Comparison of ENCODE assay signal across 8 mouse cellular contexts in the genomic region with DNA sequence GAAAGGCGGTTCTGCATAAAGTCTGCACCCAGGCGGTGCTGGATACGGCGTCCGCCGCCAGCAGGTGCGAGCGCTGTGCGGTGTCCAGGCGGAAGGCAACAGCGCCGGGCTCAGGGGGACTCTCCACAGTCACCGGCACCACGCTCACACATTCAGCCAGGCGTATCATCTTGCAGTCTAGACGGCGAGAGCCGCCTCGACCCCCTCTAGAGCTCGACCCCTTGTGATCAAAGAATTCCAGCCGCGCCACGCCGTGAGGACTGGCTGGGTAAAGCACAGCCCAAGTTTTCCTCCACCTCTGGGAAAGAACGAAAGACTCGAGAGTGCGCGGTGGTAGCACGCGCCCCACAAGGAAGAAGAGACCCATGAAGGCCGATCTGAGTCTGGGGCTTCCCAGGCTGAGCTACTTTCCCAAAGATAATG. TPM values are rescaled to one million over a fixed set of nuclear protein-coding genes. Genes with fewer than 3 reads are reported as not detected.
A peak's percentile ranks its signal among the peaks of the same experiment; 100 is the strongest.
DNase-seq lines count a peak whose midpoint lies in the region; ATAC-seq and TF ChIP-seq lines count a peak whose summit lies in the region.

No protein-coding gene starts in this region.

- ATAC-seq in forebrain, embryonic 13.5 days = peak; percentile 54
- ATAC-seq in intestine, postnatal 0 days = peak; percentile 52

- H3K4me2 ChIP-seq in forebrain, embryonic 13.5 days = peak overlapping the region; percentile 70
- H3K4me2 ChIP-seq in intestine, postnatal 0 days (replicated peaks; ENCODE audit: low read depth) = peak overlapping the region; percentile 90

- peak; percentile 56 to 86 for DNase-seq in adrenal gland, adult (ENCODE audit: inconsistent age in 2 of 2, low spot score in 1 of 2)
- no peak for DNase-seq in adrenal gland, postnatal 4 days (ENCODE audit: low spot score in 2 of 2)
- DNase-seq in T-cell, adult 2 months (ENCODE audit: low spot score) = peak; percentile 41
- DNase-seq in lung, postnatal 10 days = peak; percentile 56
- peak; percentile 49 for DNase-seq in ovary, postnatal 36 days (ENCODE audit: low spot score)
- no peak for DNase-seq in left cerebral cortex, postnatal 36 days (ENCODE audit: low spot score in 2 of 2)

- peaks cover 33% of the 10 kb centered on the region for H3K4me1 ChIP-seq in forebrain, embryonic 13.5 days
- no peaks in the 10 kb centered on the region for H3K4me1 ChIP-seq in intestine, postnatal 0 days (replicated peaks; ENCODE audit: control insufficient read depth, insufficient read depth, low read length)

- intact Hi-C loops in left cerebral cortex, postnatal 36 days (cut with DNase I) = no loop called here

- H3K4me3 ChIP-seq in forebrain, embryonic 13.5 days = peak overlapping the region; percentile 55
- H3K4me3 ChIP-seq in intestine, postnatal 0 days (ENCODE audit: low read depth, low read length) = peak overlapping the region; percentile 76

- no peak overlapping the region for H3K27ac ChIP-seq in forebrain, embryonic 13.5 days
- 0 out of 2 replicates have a peak overlapping the region, but pooled peaks have one; percentile 5 for H3K27ac ChIP-seq in intestine, postnatal 0 days (ENCODE audit: low read depth, low read length)

- peak; percentile 43 for TF ChIP-seq CTCF in intestine, postnatal 0 days (IDR thresholded peaks at IDR 0.05; ENCODE audit: low read depth)

- H3K27me3 ChIP-seq in forebrain, embryonic 13.5 days = peaks cover 49% of the 10 kb centered on the region
- H3K27me3 ChIP-seq in intestine, postnatal 0 days (replicated peaks; ENCODE audit: control insufficient read depth, insufficient read depth, low read length) = no peaks in the 10 kb centered on the region; the same call in 1 of the 2 replicates

- H3K9me3 ChIP-seq in forebrain, embryonic 13.5 days (replicated peaks) = no peaks in the 10 kb centered on the region
- H3K9me3 ChIP-seq in intestine, postnatal 0 days (ENCODE audit: control insufficient read depth) = no peaks in the 10 kb centered on the region

- no peaks in the 10 kb centered on the region for H3K36me3 ChIP-seq in forebrain, embryonic 13.5 days (ENCODE audit: poor library complexity, severe bottlenecking)
- peaks cover 10% of the 10 kb centered on the region; the same call in 1 of the 2 replicates for H3K36me3 ChIP-seq in intestine, postnatal 0 days (ENCODE audit: control insufficient read depth, insufficient read depth)

- peak overlapping the region; percentile 60 for H3K9ac ChIP-seq in forebrain, embryonic 13.5 days
- H3K9ac ChIP-seq in intestine, postnatal 0 days (ENCODE audit: low read depth, low read length) = peak overlapping the region; percentile 55

- WGBS in forebrain, embryonic 13.5 days = under 1% methylated on average over 31 of the region's 31 CpGs
- WGBS in intestine, postnatal 0 days = under 1% methylated on average over 31 of the region's 31 CpGs

RNA-seq across cellular contexts. Expression of a gene that starts 0.5 kb away (rescaled TPM):
- 10 to 100 TPM; 16.1 to 16.2 TPM for total RNA-seq in adrenal gland, postnatal 4 days (2021)
- 2.8 and 3.8 TPM in 2 replicates for polyA plus RNA-seq in forebrain, embryonic 13.5 days (2015; fragmentation: Nextera tagmentation; extraction: Ambion mirVana)
- polyA plus RNA-seq in intestine, postnatal 0 days (2015; fragmentation: Nextera tagmentation; extraction: Ambion mirVana) = 7.7 and 8.8 TPM in 2 replicates
- 1 to 10 TPM; 1.9 to 2.3 TPM for total RNA-seq in left cerebral cortex, postnatal 36 days (2021)

RNA-seq across cellular contexts. Expression of a gene that starts 1.2 kb away (rescaled TPM):
- total RNA-seq in adrenal gland, postnatal 4 days (2021) = 1 to 10 TPM; 6.2 to 9.4 TPM
- 5.4 and 6.2 TPM in 2 replicates for polyA plus RNA-seq in forebrain, embryonic 13.5 days (2015; fragmentation: Nextera tagmentation; extraction: Ambion mirVana)
- polyA plus RNA-seq in intestine, postnatal 0 days (2015; fragmentation: Nextera tagmentation; extraction: Ambion mirVana) = 4.1 and 4.7 TPM in 2 replicates
- total RNA-seq in left cerebral cortex, postnatal 36 days (2021) = 1 to 10 TPM; 2.7 to 4.9 TPM

RNA-seq across cellular contexts. Expression of a gene that starts 21.5 kb away (rescaled TPM):
- total RNA-seq in adrenal gland, postnatal 4 days (2021) = 100 to 1,000 TPM; 170 to 175 TPM
- polyA plus RNA-seq in forebrain, embryonic 13.5 days (2015; fragmentation: Nextera tagmentation; extraction: Ambion mirVana) = 144 and 154 TPM in 2 replicates
- polyA plus RNA-seq in intestine, postnatal 0 days (2015; fragmentation: Nextera tagmentation; extraction: Ambion mirVana) = 191 and 210 TPM in 2 replicates
- total RNA-seq in left cerebral cortex, postnatal 36 days (2021) = 100 to 1,000 TPM; 112 to 131 TPM

RNA-seq across cellular contexts. Expression of a gene that starts 22.3 kb away (rescaled TPM):
- total RNA-seq in adrenal gland, postnatal 4 days (2021) = 10 to 100 TPM; 63.3 to 68.5 TPM
- 60.6 and 65.8 TPM in 2 replicates for polyA plus RNA-seq in forebrain, embryonic 13.5 days (2015; fragmentation: Nextera tagmentation; extraction: Ambion mirVana)
- 22.7 and 24.0 TPM in 2 replicates for polyA plus RNA-seq in intestine, postnatal 0 days (2015; fragmentation: Nextera tagmentation; extraction: Ambion mirVana)
- total RNA-seq in left cerebral cortex, postnatal 36 days (2021) = 10 to 100 TPM; 41.6 to 48.5 TPM

RNA-seq across cellular contexts. Expression of a gene that starts 24.9 kb away (rescaled TPM):
- 1 to 10 TPM; 4.1 to 4.4 TPM for total RNA-seq in adrenal gland, postnatal 4 days (2021)
- 0.53 and 0.59 TPM in 2 replicates for polyA plus RNA-seq in forebrain, embryonic 13.5 days (2015; fragmentation: Nextera tagmentation; extraction: Ambion mirVana)
- polyA plus RNA-seq in intestine, postnatal 0 days (2015; fragmentation: Nextera tagmentation; extraction: Ambion mirVana) = 24.8 and 27.1 TPM in 2 replicates
- total RNA-seq in left cerebral cortex, postnatal 36 days (2021) = under 1 TPM; 0.37 to 0.97 TPM

Comparison
In these comparisons a context has a peak if more than half of its experiments do, and no peak if none do; other contexts are left out.
1. DNase-seq: peak in adrenal gland, adult (2 of 2), T-cell, adult 2 months (single experiment), lung, postnatal 10 days (single experiment) and ovary, postnatal 36 days (single experiment); none in adrenal gland, postnatal 4 days (0 of 2) and left cerebral cortex, postnatal 36 days (0 of 2).
2. RNA of a gene that starts 0.5 kb away (total RNA-seq): 16.1 to 16.2 TPM in adrenal gland, postnatal 4 days; 1.9 to 2.3 TPM in left cerebral cortex, postnatal 36 days; every median in the first group is over 4 times any median in the second.